Mouse (Mus musculus): ENCODE data around the gene Snx12.
A peak's percentile ranks its signal among the peaks of the same experiment; 100 is the strongest.
"Not testable (repeated sequence)": the region's sequence is repeated elsewhere in the genome, so short reads cannot be mapped to it uniquely, and the experiment has no call there.

Snx12 gene

GRCm38 (mm10) chrX:101131992-101132791 is 90.2 kb downstream of the Snx12 start:
- peak; percentile 16 to 28 for DNase-seq

- DNase-seq = peak; percentile 73 to 78
Measured at GRCm38 (mm10) chrX:101131001-101131400, 91.4 kb downstream of the Snx12 start.

- DNase-seq = no peak
Measured at GRCm38 (mm10) chrX:101128559-101128958, 93.8 kb downstream of the Snx12 start.

GRCm38 (mm10) chrX:101126977-101127376 is 95.4 kb downstream of the Snx12 start:
- no peak for DNase-seq

GRCm38 (mm10) chrX:101126474-101126955 is 95.8 kb downstream of the Snx12 start:
- DNase-seq = no peak

GRCm38 (mm10) chrX:101120546-101120945 is 101.8 kb downstream of the Snx12 start:
- no peak for DNase-seq

GRCm38 (mm10) chrX:101085920-101086319 is 136.4 kb downstream of the Snx12 start, which contains the start of gene Slc7a3:
TSS of gene Slc7a3 (minus strand) at chrX:101086020.
- DNase-seq = no peak

- not testable (repeated sequence) for DNase-seq
Measured at GRCm38 (mm10) chrX:101085211-101085610, 137.2 kb downstream of the Snx12 start.

GRCm38 (mm10) chrX:101084192-101084591 is 138.2 kb downstream of the Snx12 start:
- DNase-seq = no peak

GRCm38 (mm10) chrX:101065245-101065644 is 157.1 kb downstream of the Snx12 start:
- DNase-seq = no peak

GRCm38 (mm10) chrX:101063503-101063902 is 158.9 kb downstream of the Snx12 start:
- no peak for DNase-seq

- no peak for DNase-seq
Measured at GRCm38 (mm10) chrX:101059541-101059940, 162.8 kb downstream of the Snx12 start, which contains the start of gene Tex11. TSS of gene Tex11 (minus strand) at chrX:101059667.
